Mouse (Mus musculus) myocyte (in vitro differentiated cells): ENCODE data around the gene Usp18. TPM values are rescaled to one million over a fixed set of nuclear protein-coding genes. Genes with fewer than 3 reads are reported as not detected.

Source experiments
- H3K27me3 ChIP-seq: one replicate; pipeline ENCODE4 v1.6.1; 2011; ENCODE audit not compliant: control insufficient read depth, insufficient read depth, insufficient read length
- H3K36me3 ChIP-seq: one replicate; pipeline ENCODE4 v1.6.1; 2011; ENCODE audit not compliant: control insufficient read depth, insufficient read depth
- H3K4me2 ChIP-seq: one replicate; pipeline ENCODE4 v1.6.1; 2011; ENCODE audit warnings: low read depth, control low read depth
- H3K4me3 ChIP-seq: one replicate; pipeline ENCODE4 v1.5.1; 2011; ENCODE audit warnings: mild to moderate bottlenecking, control low read depth, moderate library complexity
- H3K79me2 ChIP-seq: one replicate; pipeline ENCODE4 v1.6.1; 2011; ENCODE audit not compliant: control insufficient read depth, insufficient read depth
- H3ac ChIP-seq: one replicate; pipeline ENCODE4 v1.6.1; 2011; ENCODE audit not compliant: control insufficient read depth, insufficient read length
- CEBPB ChIP-seq: IDR thresholded peaks from 2 replicates; pipeline ENCODE4 v1.6.1; 2011; ENCODE audit warnings: mild to moderate bottlenecking, moderate library complexity; ENCODE audit not compliant: poor library complexity, insufficient read depth, severe bottlenecking
- E2F4 ChIP-seq: IDR thresholded peaks from one replicate; pipeline ENCODE4 v1.6.1; 2011; ENCODE audit warnings: mild to moderate bottlenecking, control low read depth, moderate library complexity; ENCODE audit not compliant: insufficient read depth
- MAX ChIP-seq: IDR thresholded peaks from one replicate; pipeline ENCODE4 v1.6.1; 2011; ENCODE audit warnings: low read depth, mild to moderate bottlenecking, control low read depth
- MYOD1 ChIP-seq, 3 experiments: IDR thresholded peaks; one replicate each; pipeline ENCODE4 v1.6.1; 2011; ENCODE audit warnings: control low read depth in 2 of 3, low read depth in 2 of 3, mild to moderate bottlenecking in 2 of 3, moderate library complexity in 1 of 3; ENCODE audit not compliant: insufficient read length in 2 of 3, control insufficient read depth in 1 of 3
- MYOG ChIP-seq, 3 experiments: IDR thresholded peaks; one replicate each; pipeline ENCODE4 v1.6.1; 2011; ENCODE audit warnings: control low read depth in 2 of 3, low read depth in 2 of 3, mild to moderate bottlenecking in 2 of 3; ENCODE audit not compliant: insufficient read length in 2 of 3, control insufficient read depth in 1 of 3, insufficient read depth in 1 of 3
- POLR2A ChIP-seq: IDR thresholded peaks from one replicate; pipeline ENCODE4 v1.6.1; 2011; ENCODE audit warnings: low read depth, mild to moderate bottlenecking, control low read depth, moderate library complexity; ENCODE audit not compliant: insufficient read length
- POLR2AphosphoS2 ChIP-seq: IDR thresholded peaks from one replicate; pipeline ENCODE4 v1.6.1; 2011; ENCODE audit warnings: low read depth, control low read depth; ENCODE audit not compliant: insufficient read length
- REST ChIP-seq: IDR thresholded peaks from one replicate; pipeline ENCODE4 v1.6.1; 2011; ENCODE audit warnings: mild to moderate bottlenecking, control low read depth, moderate library complexity; ENCODE audit not compliant: insufficient read depth, insufficient read length
- SRF ChIP-seq: IDR thresholded peaks from one replicate; pipeline ENCODE4 v1.6.1; 2011; ENCODE audit warnings: low read depth; ENCODE audit not compliant: control insufficient read depth, insufficient read length
- TCF12 ChIP-seq: IDR thresholded peaks from one replicate; pipeline ENCODE4 v1.6.1; 2011; ENCODE audit warnings: mild to moderate bottlenecking, control low read depth; ENCODE audit not compliant: poor library complexity, insufficient read depth, severe bottlenecking
- TCF3 ChIP-seq: IDR thresholded peaks from one replicate; pipeline ENCODE4 v1.6.1; 2011; ENCODE audit warnings: low read depth, control low read depth; ENCODE audit not compliant: insufficient read length
- USF1 ChIP-seq: IDR thresholded peaks from one replicate; pipeline ENCODE4 v1.6.1; 2011; ENCODE audit warnings: low read depth, mild to moderate bottlenecking, control low read depth, moderate library complexity
- polyA plus RNA-seq: library from polyadenylated mRNA; unstranded; fragments of >200 nt; fragmentation: generic; extraction: Trizol; gene quantifications from one replicate; pipeline ENCODE4 v1.2.1, GENCODE M21; 2012; ENCODE audit warnings: missing spikeins

The Usp18 gene
- polyA plus RNA-seq, 1 experiment, result 0.07 TPM

GRCm38 (mm10) chr6:121274356-121274755, 28.6 kb downstream of the Usp18 start:
- no peaks in the 10 kb centered on the region for H3K79me2 ChIP-seq
- TF ChIP-seq POLR2A, result no peak
- no peak for TF ChIP-seq MYOG (IDR thresholded peaks at IDR 0.05; ENCODE audit: control insufficient read depth in 1 of 3, insufficient read depth in 1 of 3, insufficient read length in 2 of 3, low read depth in 2 of 3)
- TF ChIP-seq CEBPB, result no peak
- TF ChIP-seq TCF3, result no peak
- TF ChIP-seq SRF, result no peak
- no peak for TF ChIP-seq MAX
- no peak for TF ChIP-seq TCF12
- TF ChIP-seq POLR2AphosphoS2, result no peak
- TF ChIP-seq MYOD1 (IDR thresholded peaks at IDR 0.05; ENCODE audit: control insufficient read depth in 1 of 3, insufficient read length in 2 of 3, low read depth in 2 of 3), result no peak
- no peak for TF ChIP-seq REST
- no peak for TF ChIP-seq E2F4
- H3ac ChIP-seq, result no peak overlapping the region
- H3K4me2 ChIP-seq, result no peak overlapping the region
- peaks cover 5% of the 10 kb centered on the region for H3K27me3 ChIP-seq
- no peaks in the 10 kb centered on the region for H3K36me3 ChIP-seq
- no peak overlapping the region for H3K4me3 ChIP-seq

GRCm38 (mm10) chr6:121284132-121284531, 38.4 kb downstream of the Usp18 start:
- H3K79me2 ChIP-seq, result no peaks in the 10 kb centered on the region
- H3K4me2 ChIP-seq, result no peak overlapping the region
- H3K36me3 ChIP-seq, result no peaks in the 10 kb centered on the region
- H3K4me3 ChIP-seq, result no peak overlapping the region
- no peak overlapping the region for H3ac ChIP-seq
- peaks cover 12% of the 10 kb centered on the region for H3K27me3 ChIP-seq
- TF ChIP-seq MYOG (IDR thresholded peaks at IDR 0.05; ENCODE audit: control insufficient read depth in 1 of 3, insufficient read depth in 1 of 3, insufficient read length in 2 of 3, low read depth in 2 of 3), result no peak
- TF ChIP-seq TCF3, result no peak
- no peak for TF ChIP-seq POLR2A
- no peak for TF ChIP-seq SRF

DNA sequence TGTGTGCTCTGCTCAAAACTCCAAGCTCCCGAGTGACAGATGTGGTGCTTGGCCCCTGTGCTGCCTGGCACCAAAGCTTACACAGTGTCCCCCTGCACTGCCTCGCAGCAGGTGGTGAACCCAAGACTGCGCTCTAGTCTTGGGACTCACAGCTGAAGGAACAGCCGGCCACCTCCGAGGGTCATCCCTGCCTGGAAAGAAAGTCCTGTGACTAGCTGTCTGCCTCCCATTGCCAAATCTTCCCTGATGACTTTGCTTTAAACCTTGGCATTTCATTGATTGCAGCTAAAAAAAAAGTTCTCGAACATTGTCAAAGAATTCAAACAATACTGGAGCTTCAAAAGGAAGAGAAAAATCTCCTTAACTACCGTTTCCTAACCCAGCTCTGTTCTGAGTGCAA, 53.6 kb downstream of the Usp18 start:
- Histone ChIP-seq H3K79me2 (no peaks in the 10 kb centered on the region), H3K4me2 (peak overlapping the region; percentile 12), H3K4me3 (no peak overlapping the region), H3K36me3 (no peaks in the 10 kb centered on the region), H3K27me3 (peaks cover 30% of the 10 kb centered on the region), H3ac (no peak overlapping the region)
- TF ChIP-seq MAX (no peak), POLR2AphosphoS2 (no peak), SRF (no peak), MYOD1 (IDR thresholded peaks at IDR 0.05; ENCODE audit: control insufficient read depth in 1 of 3, insufficient read length in 2 of 3, low read depth in 2 of 3) (peak in 1 of 3 experiments; percentile 50)

- Histone ChIP-seq H3K79me2 (no peaks in the 10 kb centered on the region), H3K4me3 (no peak within 1 kb of the TSS)
- TF ChIP-seq CEBPB (no peak), MAX (no peak), REST (no peak), E2F4 (no peak), POLR2AphosphoS2 (no peak), POLR2A (no peak), MYOD1 (IDR thresholded peaks at IDR 0.05; ENCODE audit: control insufficient read depth in 1 of 3, insufficient read length in 2 of 3, low read depth in 2 of 3) (no peak), MYOG (IDR thresholded peaks at IDR 0.05; ENCODE audit: control insufficient read depth in 1 of 3, insufficient read depth in 1 of 3, insufficient read length in 2 of 3, low read depth in 2 of 3) (no peak), TCF12 (no peak), USF1 (no peak), TCF3 (no peak), SRF (no peak)
Observed at GRCm38 (mm10) chr6:121299954-121300353, 54.2 kb downstream of the Usp18 start, which contains the start of gene Slc6a13. Gene Slc6a13 (plus strand): TSS chr6:121300227.

DNA sequence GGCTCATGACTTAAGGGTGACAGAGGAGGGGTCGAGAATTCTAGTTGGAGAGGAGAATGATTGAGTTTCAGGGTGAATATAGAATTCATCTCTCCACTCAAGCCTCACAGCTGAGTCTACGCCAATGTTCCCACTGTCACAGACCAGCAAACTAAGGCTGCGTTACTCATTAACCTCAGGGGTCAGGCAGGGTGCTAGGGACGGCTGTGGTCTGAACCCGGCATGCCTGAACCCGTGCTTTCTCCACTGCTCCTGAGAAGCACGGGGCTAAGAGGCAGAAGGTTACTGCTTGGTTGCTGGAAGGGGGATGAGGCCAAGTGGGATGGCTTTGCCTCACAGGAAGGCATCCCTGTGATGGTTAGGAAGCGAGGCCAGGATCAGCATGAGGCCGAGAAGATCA, 54.8 kb downstream of the Usp18 start:
- TF ChIP-seq REST (no peak), E2F4 (no peak), POLR2AphosphoS2 (no peak), MYOD1 (IDR thresholded peaks at IDR 0.05; ENCODE audit: control insufficient read depth in 1 of 3, insufficient read length in 2 of 3, low read depth in 2 of 3) (no peak)
- no peak overlapping the region for H3K4me2 ChIP-seq
- H3K79me2 ChIP-seq, result no peaks in the 10 kb centered on the region
- no peak overlapping the region for H3K4me3 ChIP-seq
- no peaks in the 10 kb centered on the region for H3K36me3 ChIP-seq
- peaks cover 31% of the 10 kb centered on the region for H3K27me3 ChIP-seq
- no peak overlapping the region for H3ac ChIP-seq

More at GRCm38 (mm10) chr6:121299954-121300353, 54.2 kb downstream of the Usp18 start, which contains the start of gene Slc6a13:
- H3ac ChIP-seq, result no peak within 1 kb of the TSS
- no peaks in the 10 kb centered on the region for H3K36me3 ChIP-seq
- peak within 1 kb of the TSS; percentile 12 for H3K4me2 ChIP-seq
- peaks cover 31% of the 10 kb centered on the region for H3K27me3 ChIP-seq
